Comparison of ENCODE assay signal across 45 mouse cellular contexts in the genomic region with DNA sequence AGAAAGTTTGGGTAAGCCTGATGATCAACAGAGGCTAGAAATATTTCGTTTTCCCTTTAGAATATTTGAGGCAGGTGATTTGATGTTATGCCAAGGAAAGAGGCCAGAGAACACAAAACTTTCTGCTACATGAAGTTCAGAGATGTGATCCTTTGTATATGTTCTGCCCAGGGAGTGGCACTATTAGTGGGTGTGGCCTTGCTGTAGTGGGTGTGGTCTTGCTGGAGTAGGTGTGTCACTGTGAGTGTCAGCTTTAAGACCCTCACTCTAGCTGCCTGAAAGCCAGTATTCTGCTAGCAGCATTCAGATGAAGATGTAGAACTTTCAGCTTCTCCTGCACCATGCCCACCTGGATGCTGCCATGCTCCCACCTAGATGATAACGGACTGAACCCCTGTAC. TPM values are rescaled to one million over a fixed set of nuclear protein-coding genes. Genes with fewer than 3 reads are reported as not detected.
"Had no signal": no experiment of that assay in that cellular context is flagged by ENCODE, and none has a peak within 500 bp of the region (broad histone marks: within the 10 kb centered on the region; RNA-seq: fewer than 3 reads in every experiment).

No protein-coding gene starts in this region.

- H3K4me3 ChIP-seq: left cerebral cortex, adult 2 months; limb, embryonic 10.5 days; limb, embryonic 12.5 days; limb, embryonic 13.5 days; limb, embryonic 15.5 days; liver, embryonic 15.5 days; lung, embryonic 15.5 days; megakaryocyte, embryonic 14.5 days; midbrain, embryonic 10.5 days; midbrain, embryonic 12.5 days; midbrain, embryonic 13.5 days; midbrain, embryonic 15.5 days; myocyte; neural tube, embryonic 12.5 days; neural tube, embryonic 13.5 days had no signal

- H3K4me1 ChIP-seq: limb, embryonic 10.5 days; limb, embryonic 12.5 days; limb, embryonic 13.5 days; limb, embryonic 15.5 days; lung, embryonic 15.5 days; megakaryocyte, embryonic 14.5 days; midbrain, embryonic 10.5 days; midbrain, embryonic 12.5 days; midbrain, embryonic 13.5 days; midbrain, embryonic 15.5 days; neural tube, embryonic 12.5 days; neural tube, embryonic 13.5 days had no signal

- H3K27me3 ChIP-seq: limb, embryonic 12.5 days; limb, embryonic 13.5 days; limb, embryonic 15.5 days; liver, embryonic 15.5 days; lung, embryonic 15.5 days; midbrain, embryonic 12.5 days; midbrain, embryonic 13.5 days; midbrain, embryonic 15.5 days; neural tube, embryonic 12.5 days; neural tube, embryonic 13.5 days had no signal

- H3K9ac ChIP-seq: limb, embryonic 12.5 days; limb, embryonic 13.5 days; limb, embryonic 15.5 days; liver, embryonic 14.5 days; liver, embryonic 15.5 days; lung, embryonic 14.5 days; lung, embryonic 15.5 days; midbrain, embryonic 12.5 days; midbrain, embryonic 13.5 days; midbrain, embryonic 15.5 days; neural tube, embryonic 12.5 days; neural tube, embryonic 13.5 days had no signal

- H3K9me3 ChIP-seq: limb, embryonic 10.5 days; limb, embryonic 12.5 days; limb, embryonic 13.5 days; limb, embryonic 15.5 days; liver, embryonic 15.5 days; lung, embryonic 15.5 days; megakaryocyte, embryonic 14.5 days; midbrain, embryonic 10.5 days; midbrain, embryonic 12.5 days; midbrain, embryonic 13.5 days; midbrain, embryonic 15.5 days; neural tube, embryonic 12.5 days; neural tube, embryonic 13.5 days had no signal

- DNase-seq: left cerebral cortex, postnatal 4 days; lung, adult 18-20 months; lung, adult 2 months; lung, embryonic 14.5 days; lung, postnatal 10 days; lung, postnatal 14 days; lung, postnatal 36 days; lung, postnatal 4 days; midbrain, embryonic 14.5 days had no signal

- H3K27ac ChIP-seq: left cerebral cortex, adult 2 months; limb, embryonic 10.5 days; limb, embryonic 12.5 days; limb, embryonic 13.5 days; limb, embryonic 15.5 days; liver, embryonic 14.5 days; liver, embryonic 15.5 days; lung, embryonic 15.5 days; macrophage; midbrain, embryonic 10.5 days; midbrain, embryonic 12.5 days; midbrain, embryonic 13.5 days; midbrain, embryonic 15.5 days; neural tube, embryonic 12.5 days; neural tube, embryonic 13.5 days had no signal

- H3K36me3 ChIP-seq: limb, embryonic 10.5 days; limb, embryonic 12.5 days; limb, embryonic 13.5 days; limb, embryonic 15.5 days; liver, embryonic 15.5 days; lung, embryonic 15.5 days; midbrain, embryonic 10.5 days; midbrain, embryonic 12.5 days; midbrain, embryonic 13.5 days; midbrain, embryonic 15.5 days; neural tube, embryonic 12.5 days; neural tube, embryonic 13.5 days had no signal

- ATAC-seq: lung, postnatal 0 days; midbrain, embryonic 13.5 days; midbrain, embryonic 15.5 days; midbrain, embryonic 16.5 days had no signal

- H3K4me2 ChIP-seq: limb, embryonic 12.5 days; limb, embryonic 13.5 days; limb, embryonic 15.5 days; liver, embryonic 15.5 days; lung, embryonic 14.5 days; lung, embryonic 15.5 days; midbrain, embryonic 11.5 days; midbrain, embryonic 12.5 days; midbrain, embryonic 13.5 days; midbrain, embryonic 15.5 days; neural tube, embryonic 12.5 days; neural tube, embryonic 13.5 days had no signal

RNA-seq across cellular contexts. Expression of a gene that starts 13.3 kb away (rescaled TPM):
- total RNA-seq: left cerebral cortex, adult 18-20 months; left cerebral cortex, adult 2 months; left cerebral cortex, adult 8-10 months; left cerebral cortex, postnatal 10 days; left cerebral cortex, postnatal 14 days; left cerebral cortex, postnatal 25 days; left cerebral cortex, postnatal 36 days; left cerebral cortex, postnatal 4 days; liver, adult 2 months; megakaryocyte progenitor cell, adult 5-6 weeks; megakaryocyte, adult 5-6 weeks; megakaryocyte-erythroid progenitor cell, adult 5-6 weeks; midbrain, postnatal 0 days; monocyte, adult 5-6 weeks had no signal
- polyA plus RNA-seq: limb, embryonic 10.5 days; limb, embryonic 11.5 days; limb, embryonic 12.5 days; limb, embryonic 13.5 days; limb, embryonic 14.5 days; limb, embryonic 15.5 days; liver, adult 2 months; liver, embryonic 14.5 days; liver, embryonic 15.5 days; lung, adult 2 months; lung, embryonic 14.5 days; lung, embryonic 15.5 days; lung, embryonic 16.5 days; lung, postnatal 0 days; macrophage; midbrain, embryonic 10.5 days; midbrain, embryonic 11.5 days; midbrain, embryonic 12.5 days; midbrain, embryonic 13.5 days; midbrain, embryonic 14.5 days; midbrain, embryonic 16.5 days; midbrain, postnatal 0 days; myocyte; neural tube, embryonic 11.5 days; neural tube, embryonic 12.5 days; neural tube, embryonic 13.5 days had no signal
